Mouse (Mus musculus) macrophage (primary cell): ENCODE data around the gene Ahr. TPM values are rescaled to one million over a fixed set of nuclear protein-coding genes. Genes with fewer than 3 reads are reported as not detected.

Source experiments
- H3K27ac ChIP-seq: fragments of 350-480 bp; formaldehyde crosslinking; 2 replicates; pipeline ENCODE4 v1.9.0; 2021
- H3K36me3 ChIP-seq: fragments of 350-480 bp; formaldehyde crosslinking; 2 replicates; pipeline ENCODE4 v1.9.0; 2021; ENCODE audit errors: inconsistent target
- H3K4me3 ChIP-seq: fragments of 350-480 bp; formaldehyde crosslinking; 2 replicates; pipeline ENCODE4 v1.9.0; 2021; ENCODE audit errors: inconsistent target
- H3K79me2 ChIP-seq: fragments of 350-480 bp; formaldehyde crosslinking; 2 replicates; pipeline ENCODE4 v1.9.0; 2021; ENCODE audit errors: inconsistent target
- WGBS: methylation state at CpG from one replicate; pipeline ENCODE4 v1.1.7; 2026; ENCODE audit warnings: inconsistent platforms; ENCODE audit not compliant: missing documents; 5-methylcytosine and 5-hydroxymethylcytosine counted together
- polyA plus RNA-seq: library from polyadenylated mRNA; stranded (reverse); fragments of 250-400 nt; gene quantifications from 3 replicates; pipeline ENCODE4 v1.2.4, GENCODE M21; 2018; ENCODE audit warnings: inconsistent platforms
- total RNA-seq, 78 experiments: library from RNA; depleted of rRNA; stranded (reverse); fragments of 250-400 nt; gene quantifications; 1 replicate in 9 of 78; 2 replicates in 24 of 78; 3 replicates in 43 of 78; 4 replicates in 2 of 78; pipeline ENCODE4 v1.2.4; 2018; ENCODE audit warnings: inconsistent platforms in 56 of 78

Gene Ahr
- total RNA-seq (2018; cell fraction: chromatin; rRNA removed): 10 to 100 TPM in 4 of 26 experiments, 1 to 10 TPM in 14, under 1 TPM in 8; 0.26 to 17.1 (median 3.1) TPM
- 1 to 10 TPM in 16 of 26 experiments, under 1 TPM in 10; 0.16 to 7.7 (median 1.6) TPM for total RNA-seq (2018; cell fraction: cytosol; rRNA removed)
- total RNA-seq (2018; cell fraction: nucleus; rRNA removed): 10 to 100 TPM in 2 of 26 experiments, 1 to 10 TPM in 16, under 1 TPM in 8; 0.36 to 13.4 (median 2.3) TPM
- polyA plus RNA-seq: 1.0 to 2.0 TPM (median 1.2 TPM) in 3 replicates

DNA sequence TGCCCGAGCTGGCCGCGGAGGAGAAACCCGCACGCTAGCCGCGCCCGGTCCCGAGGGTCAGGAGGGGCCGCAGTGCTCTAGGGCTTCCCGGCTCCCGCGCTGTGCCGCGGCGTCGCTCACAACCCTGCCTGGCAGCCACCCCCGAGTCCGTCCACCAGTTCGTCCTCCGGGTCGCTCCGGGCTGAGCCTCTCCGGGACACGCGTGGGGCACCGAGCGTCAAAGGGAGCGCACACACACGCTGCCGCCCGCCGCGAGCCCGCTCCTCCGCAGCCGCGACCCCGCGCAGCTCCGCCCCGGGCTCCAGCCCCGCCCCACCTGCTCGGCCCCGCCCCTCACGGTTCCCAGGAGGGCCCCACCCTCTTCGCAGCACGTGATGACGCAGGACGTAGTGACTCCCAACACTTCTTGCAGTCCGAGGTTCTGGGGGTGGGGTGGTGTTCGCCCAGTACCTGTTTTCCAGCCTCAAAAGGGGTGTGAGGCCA, at the start of gene Ahr:
Ahr (minus strand) TSS at position 285 of the 483 bp plus-strand sequence.
- Histone ChIP-seq H3K79me2 (no peaks in the 10 kb centered on the region), H3K27ac (no peak within 1 kb of the TSS), H3K4me3 (peak within 1 kb of the TSS; percentile 43), H3K36me3 (no peaks in the 10 kb centered on the region)
- under 1% methylated on average over 30 of the region's 52 CpGs for WGBS

- no peak overlapping the region for H3K27ac ChIP-seq
- 41% methylated on average over 4 of the region's 4 CpGs for WGBS
- no peaks in the 10 kb centered on the region for H3K79me2 ChIP-seq
- H3K4me3 ChIP-seq: no peak overlapping the region
- H3K36me3 ChIP-seq: no peaks in the 10 kb centered on the region
Observed at GRCm38 (mm10) chr12:35578826-35579225, 44.0 kb upstream of the Ahr start.

DNA sequence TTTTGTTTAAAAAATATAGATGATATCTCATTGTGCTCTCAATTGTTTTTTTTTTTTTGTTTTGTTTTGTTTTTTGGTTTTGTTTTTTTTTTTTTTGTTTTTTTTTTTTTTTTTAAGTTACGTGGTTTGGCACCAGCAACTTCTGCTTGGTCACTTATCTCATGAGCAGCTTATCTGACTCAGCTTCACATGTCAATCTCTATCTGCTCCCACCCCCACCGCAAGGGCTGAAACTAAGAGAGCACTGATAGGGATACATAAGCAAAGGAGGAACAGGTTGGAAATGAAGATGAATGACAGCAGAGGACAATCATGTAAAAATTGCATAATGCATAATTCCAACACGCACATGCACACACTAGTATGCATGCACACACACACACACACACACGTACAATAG, 41.3 kb upstream of the Ahr start:
- no peak overlapping the region for H3K27ac ChIP-seq
- no peaks in the 10 kb centered on the region for H3K79me2 ChIP-seq
- H3K4me3 ChIP-seq: no peak overlapping the region
- 84% methylated on average over 4 of the region's 4 CpGs for WGBS
- no peaks in the 10 kb centered on the region for H3K36me3 ChIP-seq

DNA sequence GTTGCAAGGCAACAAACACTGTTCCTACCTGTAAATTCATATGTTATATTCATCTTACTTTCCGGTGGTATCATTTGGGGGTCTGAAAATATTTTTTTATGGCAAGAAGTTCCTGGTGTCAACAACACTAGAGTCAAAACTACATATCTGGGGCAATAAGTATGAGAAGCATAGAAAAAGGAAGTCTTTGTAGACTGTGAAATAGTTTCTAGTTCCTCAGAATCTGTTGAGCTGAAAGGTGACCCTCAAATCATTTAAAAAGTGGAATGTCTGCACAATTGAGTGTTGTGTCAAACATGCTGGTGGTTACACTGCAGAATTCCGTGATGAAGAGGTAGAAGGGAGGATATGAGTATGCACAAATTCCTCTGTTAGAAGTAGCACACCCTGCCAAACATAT, 38.9 kb upstream of the Ahr start:
- no peak overlapping the region for H3K27ac ChIP-seq
- 19% methylated on average over 2 of the region's 2 CpGs for WGBS
- H3K36me3 ChIP-seq: no peaks in the 10 kb centered on the region
- H3K4me3 ChIP-seq: no peak overlapping the region
- no peaks in the 10 kb centered on the region for H3K79me2 ChIP-seq

DNA sequence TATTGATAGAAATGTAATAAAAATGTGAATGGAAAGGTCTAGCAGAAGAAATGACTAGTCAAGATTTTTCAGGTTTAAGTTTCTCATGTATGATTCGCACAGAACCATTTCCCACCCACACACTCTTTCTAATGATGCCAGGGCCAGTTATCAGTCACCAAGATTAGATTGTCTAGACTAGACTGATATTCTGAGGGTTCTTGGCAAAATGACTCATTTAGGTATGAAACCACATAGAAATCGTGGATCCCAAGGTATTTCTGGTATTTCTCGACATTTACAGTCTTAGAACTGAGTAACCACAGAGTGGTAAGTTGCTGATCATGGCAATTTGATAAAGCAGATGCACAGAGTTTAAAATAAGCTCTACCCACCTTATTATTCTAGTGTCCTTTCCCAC, 28.0 kb upstream of the Ahr start:
- no peaks in the 10 kb centered on the region for H3K36me3 ChIP-seq
- H3K4me3 ChIP-seq: no peak overlapping the region
- H3K27ac ChIP-seq: no peak overlapping the region
- no peaks in the 10 kb centered on the region for H3K79me2 ChIP-seq
- WGBS: 87% methylated on average over 3 of the region's 3 CpGs

DNA sequence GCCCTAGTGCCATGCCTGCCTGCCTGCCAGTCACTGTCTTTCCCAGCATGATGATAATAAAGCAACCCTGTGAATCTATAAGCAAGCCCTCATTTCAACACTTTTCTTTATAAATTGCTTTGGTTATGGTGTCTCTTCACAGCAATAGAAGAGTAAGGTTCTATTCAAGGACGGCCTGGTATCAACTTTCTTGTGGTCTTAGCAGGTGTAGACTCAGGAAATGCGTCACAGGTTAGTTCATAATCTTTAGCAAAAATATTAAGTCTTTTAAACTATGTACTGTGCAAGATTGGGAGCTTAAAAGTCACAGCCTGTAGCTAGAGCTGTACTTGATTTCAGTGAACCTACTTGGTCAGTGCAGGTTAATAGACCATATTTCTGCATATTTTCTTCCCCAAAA, 24.0 kb upstream of the Ahr start:
- no peaks in the 10 kb centered on the region for H3K36me3 ChIP-seq
- H3K4me3 ChIP-seq: no peak overlapping the region
- no peak overlapping the region for H3K27ac ChIP-seq
- no peaks in the 10 kb centered on the region for H3K79me2 ChIP-seq
- WGBS: 79% methylated on average over 2 of the region's 2 CpGs

GRCm38 (mm10) chr12:35555925-35556324, 21.1 kb upstream of the Ahr start:
- Histone ChIP-seq H3K79me2 (no peaks in the 10 kb centered on the region), H3K36me3 (no peaks in the 10 kb centered on the region), H3K27ac (no peak overlapping the region), H3K4me3 (no peak overlapping the region)
- 88% methylated on average over 6 of the region's 6 CpGs for WGBS

DNA sequence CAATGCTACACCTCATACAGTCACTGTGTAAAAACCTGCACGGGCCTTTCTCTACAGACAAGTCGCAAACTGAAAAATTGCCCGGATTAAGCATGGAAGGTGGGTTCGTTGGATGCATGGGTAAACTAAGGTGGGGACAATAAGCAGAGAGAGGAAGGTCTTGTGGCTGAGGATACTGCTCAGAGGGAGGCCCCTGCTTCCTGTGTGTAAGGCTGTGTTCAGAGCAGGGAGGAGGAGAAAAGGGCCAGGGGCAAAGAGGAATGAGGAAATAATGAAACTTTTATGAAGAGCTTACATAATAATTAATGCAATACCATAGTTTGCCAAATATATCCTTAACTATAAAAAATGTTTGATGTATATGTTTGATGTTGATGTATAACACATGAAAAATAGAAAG, 19.5 kb upstream of the Ahr start:
- Histone ChIP-seq H3K4me3 (no peak overlapping the region), H3K36me3 (no peaks in the 10 kb centered on the region), H3K27ac (no peak overlapping the region), H3K79me2 (no peaks in the 10 kb centered on the region)
- WGBS: 39% methylated on average over 4 of the region's 4 CpGs

DNA sequence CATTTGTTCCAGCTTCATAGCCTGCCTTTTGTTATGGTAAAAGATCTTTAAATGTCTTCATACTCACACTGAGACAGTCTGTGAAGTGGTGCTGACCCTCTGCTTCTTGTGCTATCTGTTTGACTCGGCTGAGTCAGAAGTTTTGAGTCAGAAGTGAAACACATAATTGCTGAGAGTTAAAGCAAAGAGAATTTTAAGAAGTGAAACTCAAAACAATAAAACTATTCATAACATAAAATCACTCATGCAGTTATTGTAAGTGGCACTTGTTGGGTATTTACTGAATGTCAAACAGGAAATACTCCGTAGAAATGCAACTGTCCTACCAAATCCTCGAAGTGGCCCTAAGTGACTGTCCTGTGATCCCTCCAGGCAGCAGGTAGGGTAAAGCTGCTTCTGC, 18.3 kb upstream of the Ahr start:
- no peaks in the 10 kb centered on the region for H3K36me3 ChIP-seq
- H3K79me2 ChIP-seq: no peaks in the 10 kb centered on the region
- H3K4me3 ChIP-seq: no peak overlapping the region
- 11% methylated on average over 3 of the region's 3 CpGs for WGBS
- H3K27ac ChIP-seq: peak overlapping the region; percentile 38

DNA sequence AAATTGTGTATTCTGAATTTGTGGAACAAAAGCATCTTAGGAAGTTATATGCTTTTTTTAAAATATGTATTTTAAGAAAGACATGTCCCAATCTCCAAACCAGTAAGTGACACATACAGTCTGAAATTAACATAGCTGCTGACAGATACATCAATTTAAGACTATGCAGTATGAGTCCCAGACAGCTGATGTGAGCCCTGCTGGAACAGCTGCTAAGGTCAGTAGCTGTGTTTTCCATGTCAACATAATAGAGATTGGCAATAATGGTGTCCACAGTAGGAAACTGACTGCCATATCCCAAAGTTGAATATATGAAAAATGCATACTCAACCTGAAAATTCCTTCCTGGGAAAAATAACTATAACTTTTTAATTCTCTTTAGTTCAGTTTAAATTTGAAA, 15.5 kb upstream of the Ahr start:
- H3K36me3 ChIP-seq: no peaks in the 10 kb centered on the region
- no peak overlapping the region for H3K4me3 ChIP-seq
- H3K27ac ChIP-seq: no peak overlapping the region
- H3K79me2 ChIP-seq: no peaks in the 10 kb centered on the region

- H3K4me3 ChIP-seq: no peak overlapping the region
- H3K36me3 ChIP-seq: no peaks in the 10 kb centered on the region
- no peak overlapping the region for H3K27ac ChIP-seq
- no peaks in the 10 kb centered on the region for H3K79me2 ChIP-seq
- 90% methylated on average over 3 of the region's 3 CpGs for WGBS
Observed at GRCm38 (mm10) chr12:35542836-35543235, 8.0 kb upstream of the Ahr start.

- Histone ChIP-seq H3K79me2 (no peaks in the 10 kb centered on the region), H3K4me3 (no peak overlapping the region), H3K36me3 (no peaks in the 10 kb centered on the region), H3K27ac (no peak overlapping the region)
- 30% methylated on average over 3 of the region's 3 CpGs for WGBS
Observed at GRCm38 (mm10) chr12:35538843-35539242, 4.0 kb upstream of the Ahr start.

- WGBS: 3% methylated on average over 49 of the region's 49 CpGs
- no peak overlapping the region for H3K27ac ChIP-seq
Observed at GRCm38 (mm10) chr12:35534114-35534753, 604 bp downstream of the Ahr start.

DNA sequence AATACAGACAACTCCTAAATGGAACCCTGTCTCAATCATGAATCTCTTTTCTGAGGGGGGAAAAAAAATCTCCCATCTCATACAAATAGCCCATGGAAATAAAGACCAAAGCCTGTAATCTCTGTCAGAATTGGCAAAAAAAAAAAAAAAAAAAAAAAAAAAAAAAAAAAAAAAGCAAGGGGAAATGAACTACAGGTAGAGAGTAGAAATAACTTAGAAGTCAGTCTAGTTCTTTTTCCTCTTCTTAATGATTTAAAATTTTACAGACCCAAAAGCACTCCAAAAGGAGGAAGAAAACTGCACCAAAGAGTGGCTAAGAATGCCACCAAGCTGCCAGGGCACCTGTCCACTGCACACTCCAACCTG, 1.1 kb downstream of the Ahr start:
- H3K27ac ChIP-seq: no peak overlapping the region
- peak overlapping the region; percentile 43 for H3K4me3 ChIP-seq
- H3K36me3 ChIP-seq: no peaks in the 10 kb centered on the region
- H3K79me2 ChIP-seq: no peaks in the 10 kb centered on the region

More at GRCm38 (mm10) chr12:35534114-35534753, 604 bp downstream of the Ahr start:
- Histone ChIP-seq H3K79me2 (no peaks in the 10 kb centered on the region), H3K4me3 (peak overlapping the region; percentile 43), H3K36me3 (no peaks in the 10 kb centered on the region)

GRCm38 (mm10) chr12:35533133-35533532, 1.7 kb downstream of the Ahr start:
- H3K4me3 ChIP-seq: no peak overlapping the region

DNA sequence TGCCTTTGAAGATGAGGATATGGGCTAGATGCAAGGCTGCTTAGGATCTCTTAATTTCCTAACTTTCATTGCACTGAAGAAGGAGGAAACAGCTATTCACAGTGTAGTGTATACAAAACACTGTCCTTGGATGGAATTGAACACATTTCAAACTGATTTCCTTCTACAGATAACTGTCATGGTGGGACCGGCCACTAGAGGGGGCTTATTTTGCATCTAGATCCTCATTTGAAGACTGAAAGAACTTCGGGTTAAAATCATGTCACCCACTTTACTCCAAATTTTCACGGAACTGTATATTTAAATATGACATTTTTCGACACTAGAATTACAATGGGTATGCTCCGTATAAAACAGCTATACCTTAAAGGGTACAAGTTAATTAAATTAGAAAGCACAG, 2.7 kb downstream of the Ahr start:
- Histone ChIP-seq H3K4me3 (no peak overlapping the region), H3K79me2 (no peaks in the 10 kb centered on the region), H3K27ac (no peak overlapping the region), H3K36me3 (no peaks in the 10 kb centered on the region)
- 4% methylated on average over 4 of the region's 5 CpGs for WGBS

More at GRCm38 (mm10) chr12:35533133-35533532, 1.7 kb downstream of the Ahr start:
- Histone ChIP-seq H3K36me3 (no peaks in the 10 kb centered on the region), H3K79me2 (no peaks in the 10 kb centered on the region), H3K27ac (no peak overlapping the region)
- WGBS: 30% methylated on average over 5 of the region's 5 CpGs
